Mouse (Mus musculus): ENCODE results near the gene Lrrc8d. TPM values are rescaled to one million over a fixed set of nuclear protein-coding genes. Genes with fewer than 3 reads are reported as not detected.
A peak's percentile ranks its signal among the peaks of the same experiment; 100 is the strongest.

Gene Lrrc8d
- total and polyA plus RNA-seq, 3 experiments, result 7.0 to 26.1 (median 16.6) TPM

- no peaks in the 10 kb centered on the region for H3K9me3 ChIP-seq (replicated peaks; ENCODE audit: low read length)
- H3K9ac ChIP-seq (ENCODE audit: insufficient read depth, low read depth), result 0 out of 2 replicates have a peak overlapping the region, but pooled peaks have one; percentile 1
- no peaks in the 10 kb centered on the region for H3K79me2 ChIP-seq (replicated peaks; ENCODE audit: control insufficient read depth, extremely low read depth, insufficient read depth, poor library complexity, severe bottlenecking)
- H3K4me2 ChIP-seq (ENCODE audit: insufficient read depth, low read depth, poor library complexity, severe bottlenecking), result peak overlapping the region; percentile 86
- peak; percentile 94 for DNase-seq (ENCODE audit: extremely low read depth)
- peak overlapping the region; percentile 54; the same call in 1 of the 2 replicates for H3K27ac ChIP-seq (ENCODE audit: insufficient read depth, low read depth)
- peaks cover 31 to 71% of the 10 kb centered on the region in 2 experiments for H3K4me1 ChIP-seq (ENCODE audit: control insufficient read depth in 1 of 2, insufficient read depth in 2 of 2)
- no peaks in the 10 kb centered on the region for H3K27me3 ChIP-seq (replicated peaks)
- H3K4me3 ChIP-seq (replicated peaks in 1 of 3; ENCODE audit: low read depth in 2 of 3, low read length in 2 of 3, poor library complexity in 1 of 3), result no peak overlapping the region
- in situ Hi-C loops (cut with MboI; ENCODE audit: low pct_ligation_motif_present, low pct_unique_long_range_greater_than_20kb, low sequenced_read_pairs) (loop anchor here (10.0 kb wide), 1 partner anchor 280 kb away; no protein-coding TSS in a partner anchor), dilution Hi-C loops (cut with MboI; ENCODE audit: extremely low pct_ligation_motif_present, extremely low pct_unique_long_range_greater_than_20kb, low sequenced_read_pairs) (no loop called here)
- H3K36me3 ChIP-seq (replicated peaks in 1 of 2; ENCODE audit: control insufficient read depth in 1 of 2, insufficient read depth in 1 of 2, low read length in 1 of 2), result no peaks in the 10 kb centered on the region
- 0 out of 2 replicates have a peak, but pooled peaks have one; percentile 26 for TF ChIP-seq POLR2A (IDR thresholded peaks at IDR 0.05; ENCODE audit: low read depth, low read length)
- TF ChIP-seq MEF2A (IDR thresholded peaks at IDR 0.05; ENCODE audit: borderline replicate concordance, low read depth, low read length), result peak; percentile 68; the same call in 1 of the 2 replicates
- TF ChIP-seq NELFE (IDR thresholded peaks at IDR 0.05; ENCODE audit: low read depth, low read length), result no peak
- TF ChIP-seq ZC3H11A (IDR thresholded peaks at IDR 0.05; ENCODE audit: low read depth, low read length), result 0 out of 2 replicates have a peak, but pooled peaks have one; percentile 13
- no peak for TF ChIP-seq MAFK (IDR thresholded peaks at IDR 0.05; ENCODE audit: insufficient replicate concordance, low read length)
- TF ChIP-seq POLR2AphosphoS2 (IDR thresholded peaks at IDR 0.05; ENCODE audit: low read depth, low read length), result no peak
- peak; percentile 59; the same call in 1 of the 2 replicates for TF ChIP-seq EP300 (IDR thresholded peaks at IDR 0.05; ENCODE audit: low read length)
- TF ChIP-seq ELF1 (IDR thresholded peaks at IDR 0.05; ENCODE audit: low read depth, low read length), result peak; percentile 67
- peak; percentile 79 for TF ChIP-seq TCF12 (IDR thresholded peaks at IDR 0.05; ENCODE audit: low read depth, low read length)
- no peak for TF ChIP-seq HCFC1 (IDR thresholded peaks at IDR 0.05; ENCODE audit: low read depth, low read length)
- no peak for TF ChIP-seq CHD1 (IDR thresholded peaks at IDR 0.05; ENCODE audit: low read depth, low read length)
- TF ChIP-seq CHD2 (IDR thresholded peaks at IDR 0.05; ENCODE audit: low read length), result 0 out of 2 replicates have a peak, but pooled peaks have one; percentile 11
- no peak for TF ChIP-seq USF2 (conservative IDR thresholded peaks at IDR 0.05; ENCODE audit: low read depth, low read length)
- TF ChIP-seq SIN3A (IDR thresholded peaks at IDR 0.05; ENCODE audit: low read length), result peak; percentile 71; the same call in 1 of the 2 replicates
- TF ChIP-seq E2F4 (IDR thresholded peaks at IDR 0.05; ENCODE audit: insufficient replicate concordance, low read depth, low read length), result no peak
- TF ChIP-seq MXI1 (IDR thresholded peaks at IDR 0.05; ENCODE audit: low read depth, low read length), result 0 out of 2 replicates have a peak, but pooled peaks have one; percentile 41
- TF ChIP-seq SMC3 (IDR thresholded peaks at IDR 0.05; ENCODE audit: low read depth, low read length), result peak; percentile 76
- TF ChIP-seq ZNF384 (IDR thresholded peaks at IDR 0.05; ENCODE audit: low read depth, low read length), result peak; percentile 54
- peak; percentile 77 for TF ChIP-seq MYC (IDR thresholded peaks at IDR 0.05; ENCODE audit: low read depth, low read length)
- 0 out of 2 replicates have a peak, but pooled peaks have one; percentile 29 for TF ChIP-seq TBP (conservative IDR thresholded peaks at IDR 0.05; ENCODE audit: low read depth, low read length)
- TF ChIP-seq ETS1 (conservative IDR thresholded peaks at IDR 0.05; ENCODE audit: low read depth, low read length), result peak; percentile 73
- TF ChIP-seq CTCF (conservative IDR thresholded peaks at IDR 0.05 in 1 of 2, IDR thresholded peaks at IDR 0.05 in 1 of 2; ENCODE audit: low read depth in 2 of 2, low read length in 2 of 2), result peak; percentile 45 to 82; a peak in 3 of 4 replicates
- TF ChIP-seq BHLHE40 (IDR thresholded peaks at IDR 0.05; ENCODE audit: low read depth, low read length), result peak; percentile 77
- peak; percentile 43; the same call in 1 of the 2 replicates for TF ChIP-seq MAZ (IDR thresholded peaks at IDR 0.05; ENCODE audit: low read depth, low read length)
- peak; percentile 73 for TF ChIP-seq RAD21 (IDR thresholded peaks at IDR 0.05; ENCODE audit: low read depth, low read length)
- TF ChIP-seq IRF4 (IDR thresholded peaks at IDR 0.05; ENCODE audit: low read depth, low read length), result peak; percentile 70
Measured at GRCm38 (mm10) chr5:105684861-105685600, 14.7 kb upstream of the Lrrc8d start.

Measured in CH12.LX (cell line).